Mouse (Mus musculus) ES-Bruce4 (cell line): ENCODE measurements at regions not wholly inside any gene's neighbourhood (a gene's known extent, or its start where the extent isn't known, plus 50 kb on each side); places are given as distances from the start of the nearest gene placed in this dataset.

Experiments
- CTCF ChIP-seq: IDR thresholded peaks from one replicate; pipeline ENCODE4 v1.8.1; 2011; ENCODE audit warnings: low read depth, low read length
- EP300 ChIP-seq: IDR thresholded peaks from 2 replicates; pipeline ENCODE4 v1.6.1; 2011; ENCODE audit warnings: low read depth, low read length; ENCODE audit not compliant: insufficient read depth
- POLR2A ChIP-seq: IDR thresholded peaks from one replicate; pipeline ENCODE4 v1.8.1; 2011; ENCODE audit warnings: low read length; ENCODE audit not compliant: insufficient read depth

DNA sequence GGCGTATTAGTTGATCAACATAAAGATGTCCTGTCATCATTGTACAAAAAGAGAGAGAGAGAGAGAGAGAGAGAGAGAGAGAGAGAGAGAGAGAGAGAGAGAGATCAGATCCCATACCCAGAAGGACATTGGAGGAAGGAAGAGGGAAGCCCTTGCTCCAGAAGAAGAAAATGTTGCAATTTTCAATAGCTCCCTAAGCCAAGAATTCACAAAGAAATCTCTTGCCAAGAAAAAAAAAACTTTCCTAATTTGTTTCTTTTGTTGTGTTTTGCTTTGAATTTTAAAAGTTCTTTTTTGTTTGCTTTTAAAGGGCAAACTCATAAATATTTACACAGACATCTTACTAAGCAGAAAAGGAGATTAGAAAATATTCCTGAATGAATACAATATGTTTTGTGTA, 370.0 kb downstream of the Fgf10 start:
- no peak for TF ChIP-seq POLR2A
- no peak for TF ChIP-seq CTCF
- no peak for TF ChIP-seq EP300
